Mouse (Mus musculus) c-Kit-positive CD71-positive TER-119-negative erythroid progenitor cells, embryonic 14.5 days (primary cell): ENCODE results near the gene Atp6v1g3.

Experiments
- DNase-seq: peaks from one replicate; pipeline ENCODE4 v3.0.0-alpha.2; 2013; ENCODE audit warnings: low read depth

Atp6v1g3 gene

GRCm38 (mm10) chr1:138273438-138273837 lies at the start of gene Atp6v1g3:
Atp6v1g3 (plus strand) TSS chr1:138273738.
- no peak for DNase-seq

DNA sequence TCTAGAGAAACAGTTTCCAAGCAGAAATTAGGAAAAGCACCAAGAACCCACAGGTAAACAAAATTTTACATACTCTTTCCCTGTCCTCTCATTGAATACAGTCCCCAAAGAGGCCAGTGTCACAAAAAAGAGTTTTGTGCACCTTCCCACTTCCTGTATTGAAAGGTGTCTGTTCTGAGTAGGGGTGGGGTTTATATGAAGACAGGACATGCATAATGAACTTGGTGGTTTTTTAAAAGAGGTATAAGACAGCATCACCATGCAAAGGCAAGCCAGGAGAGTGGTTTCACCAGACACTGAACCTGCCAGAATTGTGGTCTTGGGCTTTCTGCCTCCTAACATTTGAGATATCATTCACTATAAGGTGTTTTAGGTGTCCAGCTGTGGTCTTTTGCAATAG lies 40.5 kb upstream of the Atp6v1g3 start:
- no peak for DNase-seq

GRCm38 (mm10) chr1:138237252-138237651 lies 36.3 kb upstream of the Atp6v1g3 start:
- no peak for DNase-seq

- DNase-seq, result no peak
Measured at GRCm38 (mm10) chr1:138243947-138244346, 29.6 kb upstream of the Atp6v1g3 start.

DNA sequence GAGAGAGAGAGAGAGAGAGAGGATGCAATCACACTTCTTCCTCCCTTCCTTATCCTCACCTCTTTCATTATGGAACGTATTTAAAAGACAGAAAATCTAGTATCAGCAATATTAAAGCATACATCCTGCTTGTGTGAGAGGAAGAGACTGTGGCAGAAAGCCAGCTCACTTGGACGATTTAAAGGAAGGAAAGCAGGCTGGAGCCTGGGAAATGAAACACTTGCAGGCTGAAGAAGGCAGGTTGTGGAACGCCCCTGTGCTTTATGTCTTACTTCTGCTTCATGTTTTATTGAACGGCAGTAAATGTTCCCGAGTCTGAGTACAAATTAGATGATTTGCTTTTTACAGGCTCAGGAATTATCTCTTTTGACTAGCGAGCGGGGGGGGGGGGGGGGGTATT lies 29.1 kb upstream of the Atp6v1g3 start:
- DNase-seq, result no peak

DNA sequence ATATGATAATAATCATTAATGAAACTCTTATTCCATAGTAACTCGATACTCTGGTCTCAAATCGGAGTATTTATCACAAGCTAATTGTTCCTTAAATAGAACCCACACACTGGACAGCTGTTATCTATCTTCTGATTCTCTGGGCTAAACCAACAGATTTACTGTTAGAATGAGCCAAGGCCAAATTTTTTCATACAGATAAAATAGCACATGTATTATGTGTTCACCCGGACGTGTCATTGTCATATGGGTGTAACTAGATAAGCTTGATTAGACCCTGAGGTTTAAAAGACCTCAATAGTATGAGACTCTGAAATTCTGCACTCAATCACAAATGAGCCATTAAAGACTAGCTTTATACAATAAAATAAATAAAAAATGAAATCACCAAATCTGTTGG lies 28.4 kb upstream of the Atp6v1g3 start:
- no peak for DNase-seq

DNA sequence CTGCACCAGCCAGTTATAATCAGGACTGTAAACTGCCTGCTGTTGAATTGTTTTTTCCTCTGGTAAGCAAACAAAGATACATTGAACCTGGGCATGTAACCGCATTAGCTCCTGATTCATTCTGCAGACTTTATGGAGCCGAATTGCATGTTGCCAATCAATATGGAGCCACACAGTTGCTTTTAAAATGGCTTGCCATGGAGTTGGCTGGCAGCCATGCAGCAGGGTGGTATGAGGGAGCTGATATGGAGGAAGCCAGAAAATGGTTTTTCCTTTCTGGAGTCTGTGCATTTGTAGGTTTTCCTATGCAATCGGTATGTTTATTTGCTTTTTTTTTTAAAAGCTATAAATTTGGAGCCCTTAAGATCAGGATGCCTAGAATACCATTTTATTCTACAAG lies 28.0 kb upstream of the Atp6v1g3 start:
- DNase-seq, result no peak

DNA sequence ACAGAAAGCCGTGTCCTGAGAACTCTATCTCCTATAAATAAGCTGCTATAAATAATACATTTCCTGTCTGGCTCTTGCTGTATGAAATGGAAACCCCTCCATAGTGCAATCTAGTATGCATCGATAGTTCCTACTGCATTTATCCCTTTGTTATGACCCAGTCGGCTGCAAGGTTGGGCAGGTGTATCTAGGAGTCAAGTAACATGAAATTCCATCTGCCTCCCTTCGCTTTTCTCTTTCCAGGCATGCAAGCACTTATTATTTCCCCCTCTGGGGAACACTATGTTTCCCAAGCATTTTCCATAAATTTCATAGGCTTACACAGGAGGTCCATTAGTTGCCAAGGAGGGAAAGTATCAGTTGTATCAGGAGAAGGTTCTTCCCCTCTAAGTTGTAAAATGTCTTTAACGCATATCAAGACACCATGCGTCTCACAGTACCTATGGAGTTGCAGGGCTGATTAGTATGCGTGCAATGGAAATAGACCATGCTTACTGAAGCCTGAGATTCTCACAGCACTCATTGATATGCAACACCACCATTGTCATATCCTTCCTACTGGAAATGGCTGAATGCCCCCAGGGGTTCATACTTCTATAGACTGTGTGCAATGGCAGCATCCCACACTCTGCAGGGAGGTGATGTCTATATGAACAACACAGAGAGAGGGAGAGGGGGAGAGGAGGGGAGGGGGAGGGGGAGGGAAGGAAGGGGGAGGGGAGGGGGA lies 26.9 kb upstream of the Atp6v1g3 start:
- DNase-seq, result no peak

- DNase-seq, result no peak
Measured at GRCm38 (mm10) chr1:138247699-138248483, 25.6 kb upstream of the Atp6v1g3 start.

GRCm38 (mm10) chr1:138248770-138249169 lies 24.8 kb upstream of the Atp6v1g3 start:
- DNase-seq, result no peak

DNA sequence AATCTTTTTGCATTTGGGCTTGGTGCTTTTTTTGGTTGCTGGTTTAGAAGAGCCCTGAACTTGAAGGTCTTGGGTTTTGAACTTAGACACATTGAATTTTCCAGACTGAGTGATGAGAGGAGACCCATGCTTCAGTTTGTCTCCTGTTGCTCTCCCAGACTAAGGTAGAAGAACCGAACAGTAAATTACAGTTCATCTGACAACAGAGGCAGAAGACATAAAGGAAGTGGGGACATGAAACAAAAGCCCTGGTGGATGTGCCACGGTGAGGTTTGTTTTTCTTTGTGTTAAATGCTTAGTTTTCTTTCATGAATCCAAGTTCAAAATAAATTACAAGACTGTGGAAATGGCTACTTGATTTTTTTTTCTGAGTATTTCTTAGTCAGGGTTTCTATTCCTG lies 22.6 kb upstream of the Atp6v1g3 start:
- no peak for DNase-seq

DNA sequence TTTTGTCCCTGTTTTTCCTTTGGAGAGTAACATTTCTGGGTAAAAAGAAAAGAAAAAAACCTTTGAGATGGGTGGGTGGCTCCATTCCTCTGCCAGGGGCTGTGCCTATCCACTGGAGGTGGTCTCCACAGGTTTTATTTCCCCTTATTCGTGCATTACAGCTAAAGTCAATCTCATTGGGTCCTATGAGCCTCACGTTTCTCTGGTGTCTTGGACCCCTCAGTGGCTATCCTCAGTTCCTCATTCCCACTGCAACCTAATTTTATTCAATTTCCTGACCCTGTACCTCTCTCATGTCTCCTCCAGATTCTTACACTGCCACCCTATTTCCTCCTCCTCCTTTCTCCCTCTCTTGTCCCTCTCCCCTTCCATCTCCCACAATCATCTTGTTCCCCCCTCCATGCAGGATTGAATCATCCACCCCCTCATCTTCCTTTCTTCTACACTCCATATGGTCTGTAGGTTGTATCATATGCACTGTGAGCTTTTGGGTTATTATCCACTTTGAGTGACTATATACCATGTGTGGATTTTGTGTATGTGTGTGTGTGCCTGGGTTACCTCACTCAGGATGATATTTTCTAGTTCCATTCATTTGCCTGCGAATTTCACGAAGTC lies 17.3 kb upstream of the Atp6v1g3 start:
- DNase-seq, result no peak

GRCm38 (mm10) chr1:138258758-138259157 lies 14.8 kb upstream of the Atp6v1g3 start:
- DNase-seq, result no peak

DNA sequence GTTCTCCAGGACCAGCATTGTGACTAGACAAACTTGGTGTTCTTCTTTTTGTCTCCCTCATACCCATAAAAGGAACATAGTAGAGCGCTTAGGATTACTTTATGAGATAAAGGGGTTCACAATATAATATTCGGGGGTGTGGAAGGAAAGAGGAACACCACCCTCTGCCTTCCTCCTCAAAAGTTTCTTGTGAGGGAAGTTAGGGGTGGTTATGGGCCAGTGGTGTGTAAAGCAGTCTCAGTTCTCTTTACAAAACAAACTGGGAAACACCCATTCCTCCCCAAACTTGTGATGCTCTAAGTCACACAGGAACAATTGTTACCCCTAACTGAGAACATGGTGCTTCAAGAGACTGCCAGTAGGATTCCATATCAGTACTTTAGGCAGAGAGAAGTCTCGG lies 12.0 kb upstream of the Atp6v1g3 start:
- no peak for DNase-seq

DNA sequence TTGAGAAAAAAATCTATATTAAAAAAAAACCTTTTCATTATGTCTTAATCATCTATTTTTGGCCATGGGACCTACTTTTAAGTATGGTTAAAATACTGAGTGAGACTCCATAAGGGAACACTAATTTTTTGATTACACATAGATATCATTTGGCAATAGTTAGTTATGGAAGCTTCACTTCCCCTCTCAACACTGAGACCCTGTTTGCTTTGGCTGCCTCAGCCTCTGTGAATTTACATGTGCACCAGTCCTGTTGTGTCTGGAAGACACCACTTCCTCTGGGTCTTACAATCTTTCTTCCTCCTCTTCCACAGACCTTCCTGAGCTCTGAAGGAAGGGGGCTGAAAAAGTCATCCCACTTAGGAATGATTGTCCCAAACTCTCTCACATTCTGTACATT lies 11.1 kb upstream of the Atp6v1g3 start:
- no peak for DNase-seq

DNA sequence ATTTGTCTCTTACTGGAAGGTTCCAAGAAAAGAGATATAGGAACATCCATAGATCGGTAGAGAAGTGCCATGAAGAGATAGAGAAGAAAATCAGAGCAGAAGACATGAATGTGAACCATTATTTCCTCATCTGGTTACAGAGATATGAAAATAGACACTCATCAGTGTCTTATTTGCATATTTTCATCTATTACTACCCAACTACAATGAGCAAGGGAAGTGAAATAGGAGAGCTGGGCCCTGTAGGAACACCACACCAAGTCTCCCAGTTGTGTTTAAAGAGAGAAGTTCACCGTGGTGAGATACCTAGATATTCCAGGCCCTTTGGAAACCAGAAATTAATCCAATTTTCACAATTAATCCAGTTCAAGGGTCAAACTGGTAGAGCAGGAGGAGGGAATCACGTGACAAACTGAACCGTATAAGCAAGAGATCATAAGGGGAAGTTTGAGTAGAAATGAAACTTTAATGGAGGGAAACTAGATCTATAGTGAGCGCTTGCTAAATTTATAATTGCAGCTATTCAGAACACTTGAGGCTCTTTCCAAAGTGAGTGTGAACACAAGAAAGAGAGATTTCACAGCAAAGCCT lies 6.0 kb upstream of the Atp6v1g3 start:
- DNase-seq, result no peak

DNA sequence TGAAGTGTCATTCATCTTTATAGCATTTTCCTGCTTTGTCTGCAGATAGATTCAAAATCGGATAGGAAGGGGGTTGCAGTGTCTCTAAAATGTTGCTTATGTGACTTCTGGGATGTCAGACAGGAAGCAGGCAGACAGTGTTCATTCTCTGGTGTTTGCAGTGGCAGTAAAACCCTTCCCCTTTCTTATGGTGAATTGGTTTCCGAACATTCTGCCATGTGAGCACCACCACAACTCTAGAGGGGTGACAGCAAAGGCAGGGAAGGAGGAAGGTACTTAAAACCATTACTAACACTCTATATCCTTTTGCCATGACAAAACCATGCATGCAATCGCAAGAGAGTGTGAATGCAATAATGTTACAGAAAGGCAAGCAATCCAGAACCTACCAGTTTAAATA lies 1.4 kb downstream of the Atp6v1g3 start:
- no peak for DNase-seq

DNA sequence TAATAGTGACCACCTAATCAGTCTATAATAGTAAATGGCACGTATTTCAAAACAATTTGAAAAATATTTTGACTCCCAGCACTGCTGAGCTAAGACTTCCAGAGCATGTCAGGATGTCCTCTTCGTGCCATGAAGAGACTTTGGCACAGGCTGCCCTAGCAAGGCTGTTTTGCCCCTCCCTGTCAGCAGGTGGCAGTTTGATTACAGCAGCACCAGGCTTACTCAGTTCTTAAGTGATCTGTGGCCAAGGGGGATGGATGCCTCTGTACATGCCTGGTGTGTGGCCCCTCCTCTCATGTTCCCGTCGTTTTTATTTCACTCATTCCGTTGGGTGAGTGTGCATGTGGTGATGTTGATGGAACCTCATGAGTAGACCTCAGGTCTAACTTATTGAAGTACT lies 2.3 kb downstream of the Atp6v1g3 start:
- DNase-seq, result no peak

DNA sequence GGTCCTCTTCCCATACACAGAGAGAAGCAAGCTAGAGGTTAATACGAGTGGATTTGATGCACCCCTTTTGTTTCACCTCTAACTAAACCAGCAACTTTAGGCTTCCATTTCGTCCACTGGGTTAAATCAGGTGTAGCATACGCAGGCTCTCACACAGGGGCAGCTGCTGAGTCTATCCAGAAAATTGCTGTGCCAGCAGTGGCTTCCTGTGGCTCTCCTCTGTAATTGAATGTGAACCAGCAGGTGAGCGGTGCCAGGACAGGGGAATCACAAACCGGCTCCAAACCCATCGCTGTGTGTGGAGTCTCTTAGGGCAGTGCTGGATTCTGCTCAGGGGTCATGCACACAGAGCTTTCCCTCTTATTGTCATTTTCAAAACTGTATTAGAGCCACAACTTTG lies 7.6 kb downstream of the Atp6v1g3 start:
- no peak for DNase-seq

DNA sequence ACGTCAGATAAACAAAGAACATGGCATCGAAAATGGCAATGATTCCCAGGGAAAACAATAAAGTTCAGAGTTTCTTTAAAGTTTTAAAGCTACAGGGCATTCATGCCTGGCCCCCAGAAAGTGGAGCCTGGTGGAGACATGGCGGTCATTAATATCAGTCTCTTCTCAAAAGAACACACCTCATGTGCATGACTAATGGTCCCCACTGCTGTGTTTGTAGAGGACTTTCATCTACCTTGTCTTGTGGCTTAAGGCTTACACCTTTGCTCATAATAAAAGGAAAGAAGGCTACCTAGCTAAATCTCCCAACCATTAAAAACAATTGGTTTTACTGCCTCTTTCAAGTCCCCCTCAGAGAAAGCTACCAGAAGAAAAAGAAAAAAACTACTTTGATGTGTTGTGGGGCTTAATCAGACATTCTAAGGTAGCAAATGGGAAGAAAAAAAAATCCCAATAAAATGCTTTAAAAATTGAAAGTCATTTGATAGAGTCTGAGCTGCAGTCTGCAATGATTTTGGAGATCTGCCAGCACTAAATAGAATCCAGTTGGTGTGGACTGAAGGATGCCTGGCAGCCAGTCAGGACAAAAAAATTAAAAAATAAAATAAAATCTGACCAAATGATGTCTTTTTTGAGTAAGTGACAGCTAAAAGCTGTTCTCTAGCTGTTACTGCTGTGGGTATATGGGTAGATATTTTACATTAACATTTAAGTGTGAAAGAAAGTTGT lies 9.0 kb downstream of the Atp6v1g3 start:
- no peak for DNase-seq

DNA sequence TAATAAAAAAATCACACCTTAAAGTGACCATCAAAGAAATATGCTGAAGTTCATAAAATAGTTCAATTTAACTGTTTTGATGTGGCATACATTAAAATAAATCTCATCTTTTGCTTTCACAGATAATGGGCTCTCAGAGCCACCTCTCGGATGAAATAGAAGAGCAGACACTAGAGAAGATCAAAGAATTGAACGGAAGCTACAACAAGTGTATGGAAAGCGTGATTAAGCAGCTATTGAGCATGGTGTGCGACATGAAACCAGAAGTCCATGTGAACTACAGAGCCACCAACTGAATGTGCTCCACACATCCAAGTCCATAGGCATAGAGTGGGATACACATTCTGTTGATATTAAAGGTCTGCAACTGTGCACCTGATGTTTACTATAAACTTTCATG lies 14.1 kb downstream of the Atp6v1g3 start:
- DNase-seq, result no peak

GRCm38 (mm10) chr1:138288721-138289120 lies 15.2 kb downstream of the Atp6v1g3 start:
- no peak for DNase-seq
